Mouse (Mus musculus): Measurements from ENCODE around the gene Rnf148. TPM values are rescaled to one million over a fixed set of nuclear protein-coding genes. Genes with fewer than 3 reads are reported as not detected.

The Rnf148 gene
- polyA plus RNA-seq, 1 experiment from 2014 or later, result 0.10 TPM

GRCm38 (mm10) chr6:23637081-23637480 lies 17.9 kb downstream of the Rnf148 start:
- Histone ChIP-seq H3K9me3 (ENCODE audit: low read length) (no peaks in the 10 kb centered on the region), H3K27ac (ENCODE audit: low read length) (no peak overlapping the region), H3K4me1 (ENCODE audit: insufficient read depth, low read depth, low read length) (no peaks in the 10 kb centered on the region), H3K27me3 (replicated peaks; ENCODE audit: insufficient read depth, low read length) (no peaks in the 10 kb centered on the region), H3K4me3 (ENCODE audit: low read depth, low read length) (no peak overlapping the region), H3K36me3 (ENCODE audit: insufficient read depth, low read length) (no peaks in the 10 kb centered on the region), H3K4me2 (replicated peaks; ENCODE audit: low read depth, low read length) (no peak overlapping the region), H3K9ac (replicated peaks; ENCODE audit: low read depth) (no peak overlapping the region)
- ATAC-seq, result no peak
- WGBS, result 41% methylated on average over 3 of the region's 3 CpGs
- TF ChIP-seq EP300 (IDR thresholded peaks at IDR 0.05), result no peak
- TF ChIP-seq CTCF (IDR thresholded peaks at IDR 0.05), result no peak
- peak; percentile 6 for DNase-seq (ENCODE audit: low spot score)

GRCm38 (mm10) chr6:23635208-23635607 lies 19.7 kb downstream of the Rnf148 start:
- Histone ChIP-seq H3K36me3 (ENCODE audit: insufficient read depth, low read length) (no peaks in the 10 kb centered on the region), H3K9me3 (ENCODE audit: low read length) (no peaks in the 10 kb centered on the region), H3K4me1 (ENCODE audit: insufficient read depth, low read depth, low read length) (no peaks in the 10 kb centered on the region; the same call in 1 of the 2 replicates), H3K27ac (ENCODE audit: low read length) (no peak overlapping the region), H3K4me2 (replicated peaks; ENCODE audit: low read depth, low read length) (no peak overlapping the region), H3K4me3 (ENCODE audit: low read depth, low read length) (no peak overlapping the region), H3K9ac (replicated peaks; ENCODE audit: low read depth) (no peak overlapping the region), H3K27me3 (replicated peaks; ENCODE audit: insufficient read depth, low read length) (no peaks in the 10 kb centered on the region)
- ATAC-seq (no peak), DNase-seq (ENCODE audit: low spot score) (no peak)
- 83% methylated on average over 3 of the region's 3 CpGs for WGBS
- TF ChIP-seq CTCF (IDR thresholded peaks at IDR 0.05) (no peak), EP300 (IDR thresholded peaks at IDR 0.05) (no peak)

GRCm38 (mm10) chr6:23634016-23634415 lies 20.9 kb downstream of the Rnf148 start:
- no peak overlapping the region for H3K4me3 ChIP-seq (ENCODE audit: low read depth, low read length)
- 83% methylated on average over 9 of the region's 9 CpGs for WGBS
- DNase-seq (ENCODE audit: low spot score) (no peak), ATAC-seq (no peak)
- H3K27me3 ChIP-seq (replicated peaks; ENCODE audit: insufficient read depth, low read length), result no peaks in the 10 kb centered on the region
- no peak overlapping the region for H3K9ac ChIP-seq (replicated peaks; ENCODE audit: low read depth)
- H3K27ac ChIP-seq (ENCODE audit: low read length), result no peak overlapping the region
- no peaks in the 10 kb centered on the region; the same call in 1 of the 2 replicates for H3K4me1 ChIP-seq (ENCODE audit: insufficient read depth, low read depth, low read length)
- H3K36me3 ChIP-seq (ENCODE audit: insufficient read depth, low read length), result no peaks in the 10 kb centered on the region
- H3K9me3 ChIP-seq (ENCODE audit: low read length), result no peaks in the 10 kb centered on the region
- TF ChIP-seq EP300 (IDR thresholded peaks at IDR 0.05) (no peak), CTCF (IDR thresholded peaks at IDR 0.05) (no peak)
- no peak overlapping the region for H3K4me2 ChIP-seq (replicated peaks; ENCODE audit: low read depth, low read length)

GRCm38 (mm10) chr6:23630465-23630864 lies 24.5 kb downstream of the Rnf148 start:
- DNase-seq (ENCODE audit: low spot score), result no peak
- H3K9me3 ChIP-seq (ENCODE audit: low read length), result no peaks in the 10 kb centered on the region
- no peak overlapping the region for H3K9ac ChIP-seq (replicated peaks; ENCODE audit: low read depth)
- H3K4me2 ChIP-seq (replicated peaks; ENCODE audit: low read depth, low read length), result no peak overlapping the region
- H3K4me3 ChIP-seq (ENCODE audit: low read depth, low read length), result no peak overlapping the region
- H3K4me1 ChIP-seq (ENCODE audit: insufficient read depth, low read depth, low read length), result no peaks in the 10 kb centered on the region; the same call in 1 of the 2 replicates
- WGBS, result 41% methylated on average over 4 of the region's 4 CpGs
- TF ChIP-seq EP300 (IDR thresholded peaks at IDR 0.05) (no peak), CTCF (IDR thresholded peaks at IDR 0.05) (no peak)
- H3K27ac ChIP-seq (ENCODE audit: low read length), result no peak overlapping the region
- H3K36me3 ChIP-seq (ENCODE audit: insufficient read depth, low read length), result no peaks in the 10 kb centered on the region
- H3K27me3 ChIP-seq (replicated peaks; ENCODE audit: insufficient read depth, low read length), result no peaks in the 10 kb centered on the region
- ATAC-seq, result no peak

Other genes with a start within 250 kb of the Rnf148 start
- not detected in 2 replicates for gene Rnf133, start 4.8 kb downstream of the Rnf148 start, polyA plus RNA-seq (2015; fragmentation: Nextera tagmentation; extraction: Ambion mirVana)
- 8.0 and 10.2 TPM in 2 replicates for gene Cadps2, start 184.3 kb upstream of the Rnf148 start, polyA plus RNA-seq (2015; fragmentation: Nextera tagmentation; extraction: Ambion mirVana)